ENCODE assay signal across 10 mouse cellular contexts in the genomic region with DNA sequence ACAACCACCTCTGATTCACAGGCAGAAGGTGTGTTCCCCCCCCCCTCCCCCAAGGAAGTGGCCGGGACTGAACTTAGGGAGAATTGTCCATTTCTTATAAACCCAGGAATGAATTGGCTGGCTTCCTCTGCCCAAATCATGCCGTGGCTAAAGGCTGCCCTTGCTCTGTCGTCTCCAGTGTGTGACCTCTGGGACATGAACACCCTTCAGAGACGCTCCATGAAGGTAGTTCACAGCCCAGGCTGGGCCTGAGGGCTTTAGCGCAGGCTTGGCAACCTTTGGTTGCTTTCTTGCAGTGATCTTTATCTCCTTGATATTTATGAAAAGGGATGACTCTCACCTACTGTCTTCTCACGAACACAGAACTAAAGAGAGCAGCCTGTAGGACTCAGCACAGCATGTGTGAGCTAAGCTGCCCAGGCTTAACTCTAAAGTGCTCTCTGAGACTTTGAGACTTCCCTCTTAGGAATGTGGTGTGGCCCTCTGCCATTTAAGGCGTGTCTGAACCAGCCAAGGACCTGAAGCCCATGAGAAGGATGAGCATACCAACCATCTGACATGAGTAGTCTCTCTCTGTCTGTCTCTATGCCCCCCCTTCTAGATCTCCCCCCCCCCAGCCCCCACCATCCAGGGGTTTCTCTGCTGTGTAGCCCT. TPM values are rescaled to one million over a fixed set of nuclear protein-coding genes. Genes with fewer than 3 reads are reported as not detected.
DNase-seq lines count a peak whose midpoint lies in the region; ATAC-seq lines count a peak whose summit lies in the region.
"Had no signal": no experiment of that assay in that cellular context is flagged by ENCODE, and none has a peak within 500 bp of the region (broad histone marks: within the 10 kb centered on the region; RNA-seq: fewer than 3 reads in every experiment).

No protein-coding gene starts in this region.

- H3K9ac ChIP-seq in lung, embryonic 15.5 days = no peak overlapping the region
- H3K9ac ChIP-seq: midbrain, embryonic 12.5 days had no signal

- no peak overlapping the region for H3K4me3 ChIP-seq in lung, embryonic 15.5 days
- H3K4me3 ChIP-seq: midbrain, embryonic 12.5 days had no signal

- intact Hi-C loops in gastrocnemius, postnatal 14 days (cut with DNase I; ENCODE audit: low total_unique reads) = no loop called here

- H3K36me3 ChIP-seq in lung, embryonic 15.5 days = no peaks in the 10 kb centered on the region
- H3K36me3 ChIP-seq: midbrain, embryonic 12.5 days had no signal

- WGBS in lung, embryonic 15.5 days = 21% methylated on average over 7 of the region's 7 CpGs

- H3K4me2 ChIP-seq in lung, embryonic 15.5 days = peak overlapping the region; percentile 44
- H3K4me2 ChIP-seq: midbrain, embryonic 12.5 days had no signal

- peak; percentile 55 for ATAC-seq in lung, embryonic 15.5 days (ENCODE audit: borderline replicate concordance, extremely low read depth, low FRiP score, low TSS enrichment)
- no peak for ATAC-seq in megakaryocyte-erythroid progenitor cell, adult 5-6 weeks (replicated peaks; ENCODE audit: low FRiP score, low TSS enrichment, poor library complexity, severe bottlenecking)

- peaks cover 29% of the 10 kb centered on the region for H3K27me3 ChIP-seq in lung, embryonic 15.5 days

- H3K27ac ChIP-seq in lung, embryonic 15.5 days = no peak overlapping the region
- H3K27ac ChIP-seq: midbrain, embryonic 12.5 days had no signal

- peaks cover 18% of the 10 kb centered on the region for H3K4me1 ChIP-seq in lung, embryonic 15.5 days
- H3K4me1 ChIP-seq: midbrain, embryonic 12.5 days had no signal

- peak; percentile 86 for DNase-seq in heart, adult 11 months
- no peak for DNase-seq in heart, adult 8-10 months (ENCODE audit: low spot score)
- peak; percentile 31 for DNase-seq in CD4-positive, CD25-positive, alpha-beta regulatory T cell, adult 2 months (ENCODE audit: low read depth, low spot score)
- DNase-seq in kidney, adult 18-20 months = peak; percentile 73
- no peak for DNase-seq in layer of hippocampus, adult 18-20 months (ENCODE audit: low spot score in 2 of 2)
- no peak for DNase-seq in gastrocnemius, postnatal 14 days

- no peaks in the 10 kb centered on the region for H3K9me3 ChIP-seq in lung, embryonic 15.5 days
- H3K9me3 ChIP-seq: midbrain, embryonic 12.5 days had no signal

RNA-seq across cellular contexts. Expression of a gene that starts 15.4 kb away (rescaled TPM):
- total RNA-seq in heart, adult 8-10 months (2022) = not detected
- 0.14 and 0.42 TPM in 2 replicates for polyA plus RNA-seq in lung, embryonic 15.5 days (2015; fragmentation: Nextera tagmentation; extraction: Ambion mirVana)
- under 1 TPM; 0.46 to 0.50 TPM for total RNA-seq in layer of hippocampus, adult 18-20 months (2021)
- total RNA-seq in gastrocnemius, postnatal 14 days (2021) = not detected
- total RNA-seq in megakaryocyte-erythroid progenitor cell, adult 5-6 weeks (2014; fragmentation: Nextera tagmentation) = not detected in 2 replicates
- not detected in 2 replicates for total RNA-seq in megakaryocyte-erythroid progenitor cell, adult 5-6 weeks (2017)
- total RNA-seq: gastrocnemius, postnatal 10 days had no signal
- polyA plus RNA-seq: midbrain, embryonic 12.5 days had no signal

RNA-seq across cellular contexts. Expression of a gene that starts 15.4 kb away (rescaled TPM):
- total RNA-seq in heart, adult 8-10 months (2022) = not detected
- 0.15 and 1.6 TPM in 2 replicates for polyA plus RNA-seq in lung, embryonic 15.5 days (2015; fragmentation: Nextera tagmentation; extraction: Ambion mirVana)
- total RNA-seq in layer of hippocampus, adult 18-20 months (2021) = not detected
- not detected for total RNA-seq in gastrocnemius, postnatal 14 days (2021)
- 0.76 and 3.2 TPM in 2 replicates for total RNA-seq in megakaryocyte-erythroid progenitor cell, adult 5-6 weeks (2014; fragmentation: Nextera tagmentation)
- total RNA-seq in megakaryocyte-erythroid progenitor cell, adult 5-6 weeks (2017) = 0.46 and 2.0 TPM in 2 replicates
- total RNA-seq: gastrocnemius, postnatal 10 days had no signal

Comparison
In these comparisons a context has a peak if more than half of its experiments do, and no peak if none do; other contexts are left out.
1. DNase-seq: peak in heart, adult 11 months (single experiment), CD4-positive, CD25-positive, alpha-beta regulatory T cell, adult 2 months (single experiment) and kidney, adult 18-20 months (single experiment); none in heart, adult 8-10 months (single experiment), layer of hippocampus, adult 18-20 months (0 of 2) and gastrocnemius, postnatal 14 days (single experiment).